Mouse (Mus musculus) testis, adult 2 months (tissue): ENCODE measurements at regions not wholly inside any gene's neighbourhood (a gene's known extent, or its start where the extent isn't known, plus 50 kb on each side); places are given as distances from the start of the nearest gene placed in this dataset.

Experiments used
- H3K27ac ChIP-seq: fragments of 200-500 bp; 2 replicates; pipeline ENCODE4 v1.5.1; 2012; ENCODE audit warnings: low read depth, low read length; ENCODE audit not compliant: control insufficient read depth, insufficient read depth
- H3K27me3 ChIP-seq: fragments of 200-500 bp; 2 replicates; pipeline ENCODE4 v1.6.1; 2012; ENCODE audit warnings: mild to moderate bottlenecking, low read length, moderate library complexity; ENCODE audit not compliant: control insufficient read depth, insufficient read depth
- H3K36me3 ChIP-seq: fragments of 200-500 bp; 2 replicates; pipeline ENCODE4 v1.6.1; 2012; ENCODE audit warnings: mild to moderate bottlenecking, low read length; ENCODE audit not compliant: control insufficient read depth, insufficient read depth
- H3K4me1 ChIP-seq: fragments of 200-500 bp; 2 replicates; pipeline ENCODE4 v1.6.1; 2012; ENCODE audit warnings: low read length; ENCODE audit not compliant: control insufficient read depth, insufficient read depth
- H3K4me3 ChIP-seq: fragments of 200-500 bp; 2 replicates; pipeline ENCODE4 v1.5.1; 2012; ENCODE audit warnings: low read depth, mild to moderate bottlenecking, low read length, moderate library complexity, mixed read lengths; ENCODE audit not compliant: control insufficient read depth
- CTCF ChIP-seq: fragments of 200-500 bp; IDR thresholded peaks from 2 replicates; pipeline ENCODE4 v1.5.1; 2012; ENCODE audit warnings: low read depth, mild to moderate bottlenecking, inconsistent platforms, low read length, moderate library complexity; ENCODE audit not compliant: control insufficient read depth, insufficient read depth, insufficient replicate concordance
- POLR2A ChIP-seq: fragments of 200-500 bp; IDR thresholded peaks from 2 replicates; pipeline ENCODE4 v1.6.1; 2012; ENCODE audit warnings: low read depth, mild to moderate bottlenecking, inconsistent platforms, low read length, moderate library complexity; ENCODE audit not compliant: control insufficient read depth

DNA sequence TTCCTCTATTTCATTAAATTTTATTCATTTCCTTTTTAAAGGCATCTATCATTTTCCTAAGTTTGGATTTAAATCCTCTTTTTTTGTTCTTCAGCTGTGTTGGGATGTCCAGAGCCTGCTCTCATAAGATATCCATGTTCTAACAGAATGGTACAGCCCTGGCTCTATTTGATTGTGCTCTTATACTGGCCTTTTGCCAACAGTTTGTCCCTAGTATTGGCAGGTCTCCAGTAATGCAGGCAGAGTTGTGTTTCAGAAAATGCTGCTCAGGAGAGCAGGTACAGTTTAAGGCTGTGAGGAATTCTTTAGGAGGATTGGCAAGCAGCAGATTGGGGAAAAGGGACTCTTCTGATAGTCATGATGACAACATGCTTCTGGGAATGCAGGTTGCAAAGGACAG is 797.1 kb upstream of the Slit2 start:
- Histone ChIP-seq H3K27me3 (no peaks in the 10 kb centered on the region), H3K4me3 (no peak overlapping the region), H3K4me1 (no peaks in the 10 kb centered on the region), H3K36me3 (no peaks in the 10 kb centered on the region), H3K27ac (no peak overlapping the region)
- TF ChIP-seq CTCF = no peak
- no peak for TF ChIP-seq POLR2A

DNA sequence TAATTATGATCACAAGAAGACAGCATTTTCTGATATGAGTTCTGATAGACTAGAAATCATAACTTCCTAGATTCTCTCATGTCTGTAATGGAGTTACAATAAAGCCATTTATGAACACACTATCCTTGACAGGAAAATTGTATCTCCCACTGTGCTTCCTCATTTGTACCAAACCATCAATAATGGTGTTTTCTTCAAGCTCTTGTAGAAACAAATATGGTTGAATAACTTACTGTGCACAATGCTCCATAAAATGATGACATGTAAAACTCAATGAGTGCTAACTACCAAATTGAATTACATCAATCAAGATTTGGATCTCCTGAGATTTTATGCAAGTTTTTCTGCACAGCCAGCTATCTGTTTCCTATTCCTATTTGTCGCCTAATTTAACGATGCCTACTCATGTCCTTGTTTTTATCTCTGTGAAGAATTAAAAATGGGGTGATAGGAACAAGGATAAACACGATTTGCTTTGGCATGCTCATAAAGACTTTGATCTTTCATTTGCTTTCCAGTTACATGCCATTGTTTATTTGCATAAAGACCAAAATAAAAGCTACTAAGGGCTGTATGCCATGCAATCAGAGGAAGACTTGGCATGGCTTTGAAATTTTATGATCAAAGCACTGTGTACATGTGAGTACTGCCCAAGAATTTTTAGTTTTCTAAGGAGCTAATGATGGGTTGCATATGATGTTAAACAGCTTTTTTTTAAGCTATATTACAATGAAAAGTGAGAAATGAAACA is 780.6 kb upstream of the Slit2 start:
- Histone ChIP-seq H3K4me3 (no peak overlapping the region), H3K4me1 (no peaks in the 10 kb centered on the region), H3K36me3 (no peaks in the 10 kb centered on the region), H3K27me3 (no peaks in the 10 kb centered on the region), H3K27ac (no peak overlapping the region)
- no peak for TF ChIP-seq POLR2A
- no peak for TF ChIP-seq CTCF

GRCm38 (mm10) chr5:47202915-47203296 is 780.0 kb upstream of the Slit2 start:
- Histone ChIP-seq H3K36me3 (no peaks in the 10 kb centered on the region), H3K27ac (no peak overlapping the region), H3K4me1 (no peaks in the 10 kb centered on the region), H3K4me3 (no peak overlapping the region), H3K27me3 (no peaks in the 10 kb centered on the region)
- no peak for TF ChIP-seq POLR2A
- TF ChIP-seq CTCF = no peak

- no peak for TF ChIP-seq POLR2A
- no peak for TF ChIP-seq CTCF
- Histone ChIP-seq H3K27ac (no peak overlapping the region), H3K4me3 (no peak overlapping the region)
Measured at GRCm38 (mm10) chr5:47210542-47210941, 772.4 kb upstream of the Slit2 start.

DNA sequence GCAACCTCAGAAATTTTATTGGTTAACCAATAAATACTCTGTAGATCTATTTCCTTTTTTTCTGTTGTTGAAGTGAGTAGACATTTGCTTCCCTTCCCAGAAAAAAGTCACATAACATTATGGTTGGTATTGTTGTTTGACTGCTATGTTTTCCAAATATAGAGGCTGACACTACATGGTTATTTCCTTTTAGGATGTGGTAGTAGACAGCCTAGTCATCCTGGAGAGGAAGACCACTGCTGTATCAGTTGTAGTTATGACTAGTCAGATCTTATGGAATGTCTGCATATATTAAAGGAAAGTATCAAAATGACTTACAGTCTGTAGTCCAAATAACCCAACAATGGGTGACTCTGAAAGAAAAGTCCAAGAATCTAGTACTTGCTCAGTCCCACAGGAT is 767.5 kb upstream of the Slit2 start:
- Histone ChIP-seq H3K36me3 (no peaks in the 10 kb centered on the region), H3K4me3 (no peak overlapping the region), H3K4me1 (no peaks in the 10 kb centered on the region), H3K27me3 (no peaks in the 10 kb centered on the region), H3K27ac (no peak overlapping the region)
- no peak for TF ChIP-seq CTCF
- TF ChIP-seq POLR2A = no peak

More at GRCm38 (mm10) chr5:47210542-47210941, 772.4 kb upstream of the Slit2 start:
- Histone ChIP-seq H3K4me1 (no peaks in the 10 kb centered on the region), H3K27me3 (no peaks in the 10 kb centered on the region), H3K36me3 (no peaks in the 10 kb centered on the region)

DNA sequence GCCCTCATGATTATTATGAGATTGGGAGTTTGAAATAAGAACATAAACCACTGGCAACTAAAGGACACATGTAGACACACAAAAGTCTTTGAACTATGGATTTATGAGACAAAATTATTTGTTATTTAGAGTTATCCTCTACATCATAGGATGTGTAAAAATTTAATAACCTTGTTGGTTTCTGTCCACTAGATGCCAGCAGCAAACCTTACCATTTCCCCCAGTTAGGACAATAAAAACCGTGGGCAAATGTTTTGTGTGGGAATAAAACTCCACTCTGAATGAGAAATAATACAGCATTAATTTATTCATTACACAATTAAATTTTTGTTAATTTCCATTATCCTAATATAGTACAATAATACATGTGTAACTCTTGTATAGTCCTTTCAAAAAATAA is 757.7 kb upstream of the Slit2 start:
- TF ChIP-seq POLR2A (no peak), CTCF (no peak)
- Histone ChIP-seq H3K27me3 (no peaks in the 10 kb centered on the region), H3K4me1 (no peaks in the 10 kb centered on the region), H3K4me3 (no peak overlapping the region), H3K27ac (no peak overlapping the region), H3K36me3 (no peaks in the 10 kb centered on the region)

- TF ChIP-seq CTCF (no peak), POLR2A (no peak)
Measured at GRCm38 (mm10) chr5:47236094-47236493, 746.8 kb upstream of the Slit2 start.

More at GRCm38 (mm10) chr5:47236094-47236493, 746.8 kb upstream of the Slit2 start:
- no peaks in the 10 kb centered on the region for H3K36me3 ChIP-seq
- no peak overlapping the region for H3K4me3 ChIP-seq
- no peak overlapping the region for H3K27ac ChIP-seq
- H3K27me3 ChIP-seq = no peaks in the 10 kb centered on the region
- no peaks in the 10 kb centered on the region for H3K4me1 ChIP-seq
